Mouse (Mus musculus) erythroid progenitor cell, adult 5-6 weeks (primary cell): Measurements from ENCODE around the gene Zfp810. TPM values are rescaled to one million over a fixed set of nuclear protein-coding genes. Genes with fewer than 3 reads are reported as not detected.
A peak's percentile ranks its signal among the peaks of the same experiment; 100 is the strongest.

Source experiments
- ATAC-seq: replicated peaks from 2 replicates; pipeline ENCODE4 v1.8.0; 2016; ENCODE audit warnings: moderate number of reproducible peaks, mild to moderate bottlenecking, moderate TSS enrichment, inconsistent platforms; ENCODE audit not compliant: poor library complexity, low FRiP score, severe bottlenecking
- total RNA-seq, 2 experiments: library from RNA; stranded (forward) in 1 of 2; stranded (reverse) in 1 of 2; fragments of 150-400 nt in 1 of 2; fragments of 186-747, 209-891 nt in 1 of 2; gene quantifications; 2 replicates each; pipeline versions ENCODE4 v1.2.3 to v1.2.4; 2015 to 2017; ENCODE audit warnings: low replicate concordance in 2 of 2

Zfp810 gene
- total RNA-seq, 2 experiments from 2014 or later = 2.1 to 4.5 TPM

GRCm38 (mm10) chr9:22262611-22263010, 44.8 kb downstream of the Zfp810 start:
- ATAC-seq = no peak

GRCm38 (mm10) chr9:22261594-22261993, 45.9 kb downstream of the Zfp810 start:
- no peak for ATAC-seq

- no peak for ATAC-seq
Observed at GRCm38 (mm10) chr9:22260092-22260422, 47.4 kb downstream of the Zfp810 start.

GRCm38 (mm10) chr9:22259184-22260091, 48.0 kb downstream of the Zfp810 start, which contains the start of gene Zfp599:
Gene Zfp599, minus strand, starts transcription at chr9:22259895.
- ATAC-seq = peak; percentile 90

GRCm38 (mm10) chr9:22258784-22259183, 48.7 kb downstream of the Zfp810 start:
- ATAC-seq = no peak

- ATAC-seq = no peak
Observed at GRCm38 (mm10) chr9:22256579-22256978, 50.9 kb downstream of the Zfp810 start.

GRCm38 (mm10) chr9:22244242-22244641, 63.2 kb downstream of the Zfp810 start:
- no peak for ATAC-seq

GRCm38 (mm10) chr9:22240001-22240400, 67.4 kb downstream of the Zfp810 start:
- ATAC-seq = no peak

- ATAC-seq = no peak
Observed at GRCm38 (mm10) chr9:22230556-22230955, 76.9 kb downstream of the Zfp810 start.

- ATAC-seq = no peak
Observed at GRCm38 (mm10) chr9:22230061-22230460, 77.4 kb downstream of the Zfp810 start.

GRCm38 (mm10) chr9:22229386-22230026, 77.9 kb downstream of the Zfp810 start:
- ATAC-seq = no peak

GRCm38 (mm10) chr9:22226846-22227245, 80.6 kb downstream of the Zfp810 start:
- ATAC-seq = no peak

Other genes starting within 250 kb of the Zfp810 start
- not detected in 2 replicates for gene Gm49318, start 236.4 kb downstream of the Zfp810 start, total RNA-seq (2015; ENCODE audit: low replicate concordance)
- gene Gm49318, start 236.4 kb downstream of the Zfp810 start, total RNA-seq (2017; ENCODE audit: low replicate concordance) = not detected in 2 replicates
- 2.1 and 6.1 TPM in 2 replicates for gene Zfp653, start 236.3 kb downstream of the Zfp810 start, total RNA-seq (2015; ENCODE audit: low replicate concordance)
- gene Zfp653, start 236.3 kb downstream of the Zfp810 start, total RNA-seq (2017; ENCODE audit: low replicate concordance) = 6.0 and 11.2 TPM in 2 replicates
- gene Ecsit, start 222.2 kb downstream of the Zfp810 start, total RNA-seq (2015; ENCODE audit: low replicate concordance) = 3.4 TPM in 1 of 2 replicates, not detected in the other
- 2.0 and 4.9 TPM in 2 replicates for gene Ecsit, start 222.2 kb downstream of the Zfp810 start, total RNA-seq (2017; ENCODE audit: low replicate concordance)
- gene Cnn1, start 208.4 kb downstream of the Zfp810 start, total RNA-seq (2015; ENCODE audit: low replicate concordance) = not detected in 2 replicates
- gene Cnn1, start 208.4 kb downstream of the Zfp810 start, total RNA-seq (2017; ENCODE audit: low replicate concordance) = not detected in 2 replicates
- 70.8 and 101 TPM in 2 replicates for gene Elof1, start 190.5 kb downstream of the Zfp810 start, total RNA-seq (2015; ENCODE audit: low replicate concordance)
- gene Elof1, start 190.5 kb downstream of the Zfp810 start, total RNA-seq (2017; ENCODE audit: low replicate concordance) = 21.3 and 26.2 TPM in 2 replicates
- gene Acp5, start 171.9 kb downstream of the Zfp810 start, total RNA-seq (2015; ENCODE audit: low replicate concordance) = 98.5 and 142 TPM in 2 replicates
- 95.8 and 125 TPM in 2 replicates for gene Acp5, start 171.9 kb downstream of the Zfp810 start, total RNA-seq (2017; ENCODE audit: low replicate concordance)
- 2.9 and 29.9 TPM in 2 replicates for gene Pigyl, start 150.8 kb downstream of the Zfp810 start, total RNA-seq (2015; ENCODE audit: low replicate concordance)
- gene Pigyl, start 150.8 kb downstream of the Zfp810 start, total RNA-seq (2017; ENCODE audit: low replicate concordance) = 6.8 and 29.6 TPM in 2 replicates
- not detected in 2 replicates for gene Zfp872, start 119.6 kb downstream of the Zfp810 start, total RNA-seq (2015; ENCODE audit: low replicate concordance)
- gene Zfp872, start 119.6 kb downstream of the Zfp810 start, total RNA-seq (2017; ENCODE audit: low replicate concordance) = not detected in 2 replicates
- 12.3 and 15.5 TPM in 2 replicates for gene Zfp809, start 81.9 kb downstream of the Zfp810 start, total RNA-seq (2015; ENCODE audit: low replicate concordance)
- gene Zfp809, start 81.9 kb downstream of the Zfp810 start, total RNA-seq (2017; ENCODE audit: low replicate concordance) = 14.1 and 20.1 TPM in 2 replicates
- gene Zfp599, start 47.8 kb downstream of the Zfp810 start, total RNA-seq (2015; ENCODE audit: low replicate concordance) = 0.36 TPM in 1 of 2 replicates, not detected in the other
- gene Zfp599, start 47.8 kb downstream of the Zfp810 start, total RNA-seq (2017; ENCODE audit: low replicate concordance) = 0.77 and 1.1 TPM in 2 replicates
- gene Anln, start 81.5 kb upstream of the Zfp810 start, total RNA-seq (2015; ENCODE audit: low replicate concordance) = 461 and 582 TPM in 2 replicates
- gene Anln, start 81.5 kb upstream of the Zfp810 start, total RNA-seq (2017; ENCODE audit: low replicate concordance) = 576 and 591 TPM in 2 replicates
- gene 9530077C05Rik, start 103.9 kb upstream of the Zfp810 start, total RNA-seq (2015; ENCODE audit: low replicate concordance) = 4.7 and 31.4 TPM in 2 replicates
- gene 9530077C05Rik, start 103.9 kb upstream of the Zfp810 start, total RNA-seq (2017; ENCODE audit: low replicate concordance) = 5.1 and 6.7 TPM in 2 replicates
- not detected in 2 replicates for gene Gm17545, start 146.6 kb upstream of the Zfp810 start, total RNA-seq (2015; ENCODE audit: low replicate concordance)
- not detected in 2 replicates for gene Gm17545, start 146.6 kb upstream of the Zfp810 start, total RNA-seq (2017; ENCODE audit: low replicate concordance)
- 41.8 and 71.3 TPM in 2 replicates for gene Rp9, start 162.1 kb upstream of the Zfp810 start, total RNA-seq (2015; ENCODE audit: low replicate concordance)
- gene Rp9, start 162.1 kb upstream of the Zfp810 start, total RNA-seq (2017; ENCODE audit: low replicate concordance) = 16.9 and 65.2 TPM in 2 replicates
- gene Bbs9, start 168.1 kb upstream of the Zfp810 start, total RNA-seq (2015; ENCODE audit: low replicate concordance) = 6.7 and 14.4 TPM in 2 replicates
- 7.2 and 9.8 TPM in 2 replicates for gene Bbs9, start 168.1 kb upstream of the Zfp810 start, total RNA-seq (2017; ENCODE audit: low replicate concordance)